Mouse (Mus musculus): ENCODE measurements at regions not wholly inside any gene's neighbourhood (a gene's known extent, or its start where the extent isn't known, plus 50 kb on each side); places are given as distances from the start of the nearest gene placed in this dataset.

DNA sequence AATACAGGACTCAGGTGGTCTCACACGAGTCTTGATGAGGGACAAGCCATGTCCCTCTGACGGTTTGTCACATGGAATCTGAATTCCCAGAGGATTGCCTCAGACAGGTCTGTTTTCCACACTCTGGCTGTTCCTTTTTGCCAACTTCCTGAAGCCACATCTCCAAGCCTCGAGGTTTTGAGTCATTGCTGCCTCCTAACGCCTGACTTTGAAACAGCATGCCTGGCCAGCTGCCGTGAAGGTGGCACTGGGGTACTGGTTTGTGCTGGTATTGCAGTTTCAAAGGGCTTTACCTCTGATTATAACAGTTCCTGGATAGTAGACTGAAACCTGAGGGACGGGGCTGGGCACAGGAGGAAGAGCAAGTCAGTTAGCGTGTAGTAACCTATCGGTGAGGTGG is 117.1 kb upstream of the Dnajc19 start:
- Histone ChIP-seq H3K9ac (no peak overlapping the region), H3K36me3 (no peaks in the 10 kb centered on the region), H3K27me3 (peaks cover 8% of the 10 kb centered on the region; the same call in 1 of the 2 replicates), H3K4me2 (peak overlapping the region; percentile 25; the same call in 1 of the 2 replicates), H3K4me1 (replicated peaks) (peaks cover 16% of the 10 kb centered on the region), H3K9me3 (no peaks in the 10 kb centered on the region), H3K4me3 (peak overlapping the region; percentile 15; the same call in 1 of the 2 replicates), H3K27ac (no peak overlapping the region)
- no peak for ATAC-seq (ENCODE audit: low FRiP score)
- whole genome bisulfite sequencing: 37% methylated on average over 8 of the region's 8 CpGs

DNA sequence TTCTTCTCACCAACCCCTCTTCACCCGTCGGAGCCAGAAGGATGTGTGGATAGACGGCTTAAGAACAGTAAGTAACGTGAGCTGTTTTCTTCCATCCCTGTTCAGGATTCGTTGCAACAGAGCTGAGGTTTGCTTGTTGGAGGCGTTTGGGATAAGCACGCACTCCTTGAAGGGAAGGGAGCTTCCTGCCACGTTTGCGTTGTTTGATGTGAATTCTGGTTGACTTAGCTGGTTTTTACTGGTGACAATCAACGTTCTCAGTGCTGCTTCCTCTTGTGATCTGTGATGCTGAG is 116.0 kb upstream of the Dnajc19 start:
- Histone ChIP-seq H3K27me3 (peaks cover 8% of the 10 kb centered on the region; the same call in 1 of the 2 replicates), H3K36me3 (no peaks in the 10 kb centered on the region), H3K4me2 (peak overlapping the region; percentile 40), H3K9ac (peak overlapping the region; percentile 39; the same call in 1 of the 2 replicates), H3K4me3 (peak overlapping the region; percentile 18), H3K4me1 (replicated peaks) (peaks cover 16% of the 10 kb centered on the region), H3K27ac (no peak overlapping the region), H3K9me3 (no peaks in the 10 kb centered on the region)
- WGBS: 20% methylated on average over 10 of the region's 10 CpGs
- ATAC-seq (ENCODE audit: low FRiP score): no peak

DNA sequence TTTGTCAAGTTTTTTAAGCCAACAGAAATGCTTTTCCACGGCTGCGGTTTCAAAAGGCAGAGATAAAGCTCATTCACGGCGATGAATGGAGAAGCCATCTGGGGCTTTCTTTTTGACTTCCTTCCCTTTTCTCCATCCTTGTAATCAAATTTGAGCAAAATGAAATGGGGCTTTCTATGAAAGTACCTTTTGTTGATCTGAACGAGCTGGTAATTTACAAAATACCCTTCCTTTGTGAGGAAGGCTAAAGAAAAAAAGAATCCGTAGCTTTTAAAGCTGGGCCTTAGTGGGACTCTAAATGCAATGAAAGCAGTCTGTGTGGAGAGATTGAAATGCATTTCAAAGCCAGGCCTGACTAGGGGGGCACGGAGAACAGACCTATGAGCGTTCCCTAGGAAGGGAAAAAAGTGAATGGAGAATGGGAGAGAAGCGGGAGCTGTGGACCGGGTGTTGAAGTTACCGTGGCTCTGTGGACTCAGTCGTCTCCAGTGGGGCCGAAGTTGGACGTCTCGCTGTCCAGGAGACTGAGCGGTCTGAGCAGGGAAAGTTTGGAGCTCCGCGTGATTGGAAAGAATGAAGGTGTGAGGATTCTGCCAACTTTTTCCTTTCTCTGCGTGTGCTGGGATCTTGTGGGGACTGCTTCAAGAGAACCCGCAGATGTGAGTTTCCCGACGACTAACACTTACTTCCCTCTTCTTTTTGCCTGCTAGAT is 115.5 kb upstream of the Dnajc19 start:
- Histone ChIP-seq H3K36me3 (no peaks in the 10 kb centered on the region), H3K27ac (no peak overlapping the region), H3K9ac (peak overlapping the region; percentile 39; the same call in 1 of the 2 replicates), H3K9me3 (no peaks in the 10 kb centered on the region), H3K4me2 (peak overlapping the region; percentile 40), H3K4me1 (replicated peaks) (peaks cover 16% of the 10 kb centered on the region), H3K27me3 (peaks cover 8% of the 10 kb centered on the region; the same call in 1 of the 2 replicates), H3K4me3 (peak overlapping the region; percentile 18)
- ATAC-seq (ENCODE audit: low FRiP score): peak; percentile 49; the same call in 1 of the 2 replicates
- WGBS: 22% methylated on average over 22 of the region's 22 CpGs

DNA sequence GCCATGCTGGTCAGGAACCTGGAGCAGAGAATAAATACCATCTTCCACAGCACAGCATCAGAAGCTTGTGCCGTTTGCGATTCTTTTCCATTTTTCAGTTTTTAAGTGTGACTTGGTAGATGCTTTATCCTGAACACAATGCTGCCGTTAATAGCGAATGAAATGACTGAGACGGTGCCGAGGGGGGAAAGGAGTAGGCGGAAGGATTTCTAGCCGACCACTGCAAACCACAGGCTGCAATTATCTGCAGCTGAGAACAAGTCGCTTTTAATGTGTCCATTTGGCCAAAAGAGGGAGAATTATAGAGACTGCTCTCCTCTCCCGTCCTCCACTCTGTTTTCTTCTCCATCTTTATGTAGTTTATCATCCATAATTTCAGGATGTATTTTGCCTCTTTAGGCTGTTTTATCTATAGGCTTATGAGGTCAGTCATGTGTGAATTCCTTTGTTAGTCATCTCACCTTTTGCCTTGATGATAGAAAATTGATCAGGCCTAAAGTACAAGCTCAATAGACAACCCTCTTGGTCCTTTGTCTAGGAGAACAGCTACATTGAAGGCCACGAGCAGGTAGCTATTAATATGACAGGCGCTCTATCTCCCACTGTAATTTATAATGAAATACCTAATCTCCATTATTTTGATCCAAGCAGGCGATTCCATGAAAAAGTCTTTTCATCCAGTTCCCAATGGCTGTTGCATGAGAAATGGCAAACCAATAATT is 114.8 kb upstream of the Dnajc19 start:
- H3K9me3 ChIP-seq: no peaks in the 10 kb centered on the region
- H3K27ac ChIP-seq: no peak overlapping the region
- no peak; the same call in 1 of the 2 replicates for ATAC-seq (ENCODE audit: low FRiP score)
- whole genome bisulfite sequencing: 31% methylated on average over 13 of the region's 13 CpGs
- H3K36me3 ChIP-seq: no peaks in the 10 kb centered on the region
- H3K9ac ChIP-seq: no peak overlapping the region
- peaks cover 16% of the 10 kb centered on the region for H3K4me1 ChIP-seq (replicated peaks)
- H3K4me3 ChIP-seq: no peak overlapping the region
- peaks cover 8% of the 10 kb centered on the region; the same call in 1 of the 2 replicates for H3K27me3 ChIP-seq
- peak overlapping the region; percentile 40 for H3K4me2 ChIP-seq

GRCm38 (mm10) chr3:34173416-34174097 is 92.4 kb upstream of the Dnajc19 start:
- H3K27ac ChIP-seq: no peak overlapping the region
- 0 out of 2 replicates have a peak, but pooled peaks cover 2% of the 10 kb centered on the region for H3K27me3 ChIP-seq
- WGBS: 76% methylated on average over 6 of the region's 6 CpGs
- H3K4me3 ChIP-seq: no peak overlapping the region
- H3K4me1 ChIP-seq (replicated peaks): no peaks in the 10 kb centered on the region
- no peak overlapping the region for H3K4me2 ChIP-seq
- H3K36me3 ChIP-seq: no peaks in the 10 kb centered on the region
- no peaks in the 10 kb centered on the region; the same call in 1 of the 2 replicates for H3K9me3 ChIP-seq
- no peak overlapping the region for H3K9ac ChIP-seq
- ATAC-seq (ENCODE audit: low FRiP score): no peak

DNA sequence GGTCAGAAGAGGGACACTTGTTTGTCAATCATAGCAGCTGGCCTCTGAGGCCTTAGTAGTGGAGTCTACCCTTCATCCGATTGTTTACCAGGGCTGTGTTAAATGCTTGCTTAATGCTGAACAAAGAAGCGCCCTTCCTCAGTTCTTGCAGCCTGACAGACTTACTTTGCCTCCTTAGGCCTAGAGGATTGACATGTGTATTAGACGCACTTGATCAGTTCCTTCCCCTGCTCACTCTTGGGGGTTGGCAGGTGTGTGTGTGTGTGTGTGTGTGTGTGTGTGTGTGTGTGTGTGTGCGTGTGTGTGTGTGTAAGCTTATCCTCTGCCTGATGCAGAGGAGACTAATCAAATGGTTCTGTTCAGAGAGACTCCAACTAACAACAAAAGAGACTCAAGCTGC is 91.8 kb upstream of the Dnajc19 start:
- WGBS: 66% methylated on average over 4 of the region's 4 CpGs
- ATAC-seq (ENCODE audit: low FRiP score): no peak
- H3K9me3 ChIP-seq: no peaks in the 10 kb centered on the region; the same call in 1 of the 2 replicates

DNA sequence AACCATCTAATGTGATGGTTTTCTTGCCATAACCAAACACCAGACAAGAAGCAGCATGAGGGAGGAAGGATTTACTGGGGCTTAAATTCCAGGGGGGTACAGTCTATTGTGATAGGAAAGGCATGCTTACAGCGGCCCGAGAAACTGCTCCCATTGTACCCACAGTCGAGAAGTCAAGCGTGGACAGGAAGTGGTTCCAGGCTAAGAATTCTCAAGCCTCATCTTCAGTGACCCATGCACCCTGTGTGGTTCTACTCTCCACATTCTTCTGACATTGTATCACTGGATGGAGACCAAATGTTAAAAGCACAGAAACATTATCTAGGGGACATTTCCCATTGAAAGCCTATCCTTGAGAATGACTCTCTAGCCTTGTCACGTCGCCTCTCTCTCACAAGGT is 90.8 kb upstream of the Dnajc19 start:
- H3K4me3 ChIP-seq: no peak overlapping the region

More for the DNA sequence above, 91.8 kb upstream of the Dnajc19 start:
- H3K9ac ChIP-seq: no peak overlapping the region
- 0 out of 2 replicates have a peak, but pooled peaks cover 2% of the 10 kb centered on the region for H3K27me3 ChIP-seq
- no peaks in the 10 kb centered on the region for H3K4me1 ChIP-seq (replicated peaks)
- H3K36me3 ChIP-seq: no peaks in the 10 kb centered on the region
- H3K4me2 ChIP-seq: no peak overlapping the region
- H3K27ac ChIP-seq: no peak overlapping the region
- H3K4me3 ChIP-seq: no peak overlapping the region

GRCm38 (mm10) chr3:34168087-34168486 is 87.0 kb upstream of the Dnajc19 start:
- Histone ChIP-seq H3K27me3 (0 out of 2 replicates have a peak, but pooled peaks cover 2% of the 10 kb centered on the region), H3K36me3 (no peaks in the 10 kb centered on the region), H3K4me2 (no peak overlapping the region), H3K9me3 (no peaks in the 10 kb centered on the region), H3K4me1 (replicated peaks) (no peaks in the 10 kb centered on the region), H3K9ac (no peak overlapping the region), H3K4me3 (no peak overlapping the region), H3K27ac (no peak overlapping the region)
- ATAC-seq (ENCODE audit: low FRiP score): no peak
- 89% methylated on average over 1 of the region's 1 CpGs for WGBS

More for the DNA sequence above, 90.8 kb upstream of the Dnajc19 start:
- no peak for ATAC-seq (ENCODE audit: low FRiP score)
- Histone ChIP-seq H3K27ac (no peak overlapping the region), H3K9ac (no peak overlapping the region), H3K27me3 (0 out of 2 replicates have a peak, but pooled peaks cover 2% of the 10 kb centered on the region), H3K9me3 (no peaks in the 10 kb centered on the region), H3K4me1 (replicated peaks) (no peaks in the 10 kb centered on the region), H3K36me3 (no peaks in the 10 kb centered on the region), H3K4me2 (no peak overlapping the region)
- 69% methylated on average over 6 of the region's 6 CpGs for WGBS

DNA sequence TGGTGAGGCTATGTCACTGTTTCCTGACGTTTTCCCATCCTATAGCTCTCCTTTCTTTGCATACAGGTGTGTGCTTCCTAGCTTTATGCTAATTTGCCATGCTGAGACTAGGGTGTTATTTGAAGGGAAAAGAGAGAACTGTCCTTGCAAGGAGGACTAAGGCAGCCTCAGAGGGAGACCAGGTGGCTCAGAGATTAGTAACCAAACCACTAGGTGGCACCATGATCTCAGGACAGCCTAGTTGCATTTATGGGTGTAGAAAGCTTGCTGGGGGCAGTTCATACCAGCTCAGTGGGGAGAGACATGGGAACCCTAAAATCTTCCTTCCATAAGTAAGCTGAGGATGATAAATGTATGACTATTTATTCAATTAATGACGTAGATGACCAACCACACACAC is 68.9 kb upstream of the Dnajc19 start:
- no peaks in the 10 kb centered on the region for H3K9me3 ChIP-seq
- H3K27ac ChIP-seq: no peak overlapping the region
- no peak overlapping the region for H3K4me2 ChIP-seq
- no peak for ATAC-seq (ENCODE audit: low FRiP score)
- no peak overlapping the region for H3K4me3 ChIP-seq
- H3K36me3 ChIP-seq: no peaks in the 10 kb centered on the region
- H3K27me3 ChIP-seq: no peaks in the 10 kb centered on the region
- no peak overlapping the region for H3K9ac ChIP-seq
- H3K4me1 ChIP-seq (replicated peaks): no peaks in the 10 kb centered on the region
- WGBS: 49% methylated on average over 2 of the region's 2 CpGs

DNA sequence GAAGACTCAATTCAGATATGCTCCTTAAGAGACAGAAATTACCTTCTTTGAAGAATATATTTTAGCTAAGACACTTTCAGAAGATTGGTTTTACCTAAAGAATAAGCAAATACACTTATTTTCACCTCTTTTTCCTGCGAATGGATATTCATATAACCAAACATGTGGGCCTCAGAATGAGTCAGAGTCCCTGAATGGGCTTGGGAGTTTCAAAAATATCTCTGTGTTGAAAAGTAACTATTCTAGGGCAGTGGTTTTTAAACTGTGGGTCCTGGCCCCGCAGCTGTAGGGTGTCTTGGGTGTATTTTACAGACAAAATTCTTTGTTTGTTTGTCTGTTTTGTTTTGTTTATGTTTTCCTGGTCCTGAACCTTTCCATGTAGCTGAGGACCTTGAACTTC is 62.5 kb upstream of the Dnajc19 start:
- no peaks in the 10 kb centered on the region for H3K4me1 ChIP-seq (replicated peaks)
- H3K4me3 ChIP-seq: no peak overlapping the region
- ATAC-seq (ENCODE audit: low FRiP score): no peak
- whole genome bisulfite sequencing: 81% methylated on average over 2 of the region's 2 CpGs
- H3K4me2 ChIP-seq: no peak overlapping the region
- H3K27me3 ChIP-seq: no peaks in the 10 kb centered on the region
- H3K27ac ChIP-seq: no peak overlapping the region
- no peak overlapping the region for H3K9ac ChIP-seq
- no peaks in the 10 kb centered on the region for H3K9me3 ChIP-seq
- no peaks in the 10 kb centered on the region for H3K36me3 ChIP-seq

DNA sequence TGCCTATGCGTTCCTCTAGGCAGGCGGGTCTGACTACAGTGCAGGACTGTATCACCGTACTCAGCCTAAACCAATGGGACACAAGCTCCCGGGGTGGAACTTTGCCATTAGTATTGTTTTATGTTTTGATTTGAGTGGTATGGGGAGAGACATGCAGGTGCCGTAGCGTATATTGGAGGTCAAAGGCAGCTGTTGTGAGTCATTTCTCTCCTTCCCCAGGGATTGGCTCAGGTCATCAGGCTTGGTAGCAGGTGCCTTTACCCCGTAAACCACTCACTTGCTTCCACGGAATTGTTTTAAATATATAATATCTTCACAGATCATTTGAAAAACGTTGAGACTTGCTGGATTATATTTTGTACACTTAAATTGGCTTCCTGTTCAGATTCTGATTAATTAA is 58.1 kb upstream of the Dnajc19 start:
- Histone ChIP-seq H3K27ac (no peak overlapping the region), H3K4me1 (replicated peaks) (no peaks in the 10 kb centered on the region), H3K4me2 (no peak overlapping the region), H3K9ac (no peak overlapping the region), H3K4me3 (no peak overlapping the region), H3K36me3 (no peaks in the 10 kb centered on the region), H3K9me3 (no peaks in the 10 kb centered on the region), H3K27me3 (no peaks in the 10 kb centered on the region)
- WGBS: 76% methylated on average over 9 of the region's 9 CpGs
- no peak for ATAC-seq (ENCODE audit: low FRiP score)

DNA sequence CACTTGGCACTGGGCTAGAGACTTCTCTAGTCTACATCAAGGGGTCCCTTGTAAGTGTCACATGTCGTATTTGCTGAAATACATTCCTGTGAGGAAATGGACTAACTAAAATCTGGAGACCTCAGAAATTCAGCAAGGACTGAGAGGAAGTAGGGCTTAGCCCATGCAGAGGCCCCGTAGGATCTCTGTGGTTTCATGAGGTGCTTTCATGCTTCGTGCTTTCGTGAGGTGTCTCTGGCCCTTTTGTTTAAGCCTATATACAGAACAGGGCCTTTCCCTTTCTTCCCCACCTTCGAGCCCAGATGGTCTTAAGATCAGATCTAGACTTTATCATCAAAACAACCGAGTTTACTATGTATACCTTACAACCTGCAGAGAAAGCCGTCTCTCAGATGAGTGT is 56.9 kb upstream of the Dnajc19 start:
- Histone ChIP-seq H3K4me3 (no peak overlapping the region), H3K27me3 (no peaks in the 10 kb centered on the region), H3K27ac (no peak overlapping the region), H3K9me3 (no peaks in the 10 kb centered on the region), H3K36me3 (no peaks in the 10 kb centered on the region), H3K9ac (no peak overlapping the region), H3K4me2 (no peak overlapping the region), H3K4me1 (replicated peaks) (no peaks in the 10 kb centered on the region)
- ATAC-seq (ENCODE audit: low FRiP score): no peak
- 91% methylated on average over 7 of the region's 7 CpGs for WGBS

All from hindbrain, embryonic 13.5 days (tissue).